Mouse (Mus musculus): ENCODE results near the gene Dusp9. TPM values are rescaled to one million over a fixed set of nuclear protein-coding genes. Genes with fewer than 3 reads are reported as not detected.

Gene Dusp9
- total and polyA plus RNA-seq, 3 experiments, result 4.7 to 5.2 TPM; not detected in 1

DNA sequence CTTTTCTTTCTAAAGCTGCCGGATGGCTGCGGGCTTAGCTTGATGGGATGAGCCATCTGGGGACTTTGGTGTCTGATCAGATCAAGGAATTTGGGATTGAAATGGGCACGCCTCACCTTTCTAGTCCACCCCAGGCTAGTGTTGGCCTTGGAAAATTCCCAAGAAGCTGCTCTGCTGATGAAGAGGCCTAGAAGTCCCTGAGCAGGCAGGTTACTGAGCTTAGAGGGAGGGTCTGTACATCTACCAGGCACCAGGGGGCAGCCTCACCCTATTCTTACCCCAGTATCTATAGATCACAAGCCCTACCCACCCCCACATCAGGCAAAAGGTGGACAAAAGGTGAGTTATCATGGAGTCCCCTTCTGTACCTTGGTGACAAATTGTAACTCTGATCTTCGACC lies 32.8 kb downstream of the Dusp9 start:
- H3K27me3 ChIP-seq (ENCODE audit: control insufficient read depth in 1 of 2, insufficient read depth in 2 of 2, low read length in 2 of 2), result no peaks in the 10 kb centered on the region
- H3K9ac ChIP-seq (ENCODE audit: control insufficient read depth, low read depth, low read length, poor library complexity, severe bottlenecking), result no peak overlapping the region
- H3K36me3 ChIP-seq (ENCODE audit: control insufficient read depth in 1 of 2, insufficient read depth in 2 of 2, low read length in 2 of 2), result no peaks in the 10 kb centered on the region
- no peak overlapping the region for H3K4me3 ChIP-seq (ENCODE audit: control insufficient read depth in 1 of 2, insufficient read depth in 1 of 2, low read depth in 2 of 2, low read length in 2 of 2)
- TF ChIP-seq EP300 (IDR thresholded peaks at IDR 0.05; ENCODE audit: low read depth in 1 of 2, low read length in 2 of 2) (no peak), MEF2A (IDR thresholded peaks at IDR 0.05; ENCODE audit: extremely low read depth, insufficient replicate concordance, low read depth, low read length, poor library complexity, severe bottlenecking) (no peak), MYB (IDR thresholded peaks at IDR 0.05; ENCODE audit: low read depth, low read length) (no peak), CTCF (IDR thresholded peaks at IDR 0.05 in 2 of 3, conservative IDR thresholded peaks at IDR 0.05 in 1 of 3; ENCODE audit: control insufficient read depth in 1 of 3, insufficient read depth in 1 of 3, low read depth in 2 of 3, low read length in 3 of 3, poor library complexity in 1 of 3, severe bottlenecking in 1 of 3) (peak; percentile 58 to 67 (median 65)), ZC3H11A (IDR thresholded peaks at IDR 0.05; ENCODE audit: low read depth, low read length) (peak; percentile 70), MXI1 (IDR thresholded peaks at IDR 0.05; ENCODE audit: low read depth, low read length) (no peak), JUND (IDR thresholded peaks at IDR 0.05; ENCODE audit: low read depth, low read length) (no peak), ELF1 (IDR thresholded peaks at IDR 0.05; ENCODE audit: low read depth, low read length) (no peak), ETS1 (IDR thresholded peaks at IDR 0.05; ENCODE audit: low read depth, low read length) (0 out of 2 replicates have a peak, but pooled peaks have one; percentile 9), SIN3A (IDR thresholded peaks at IDR 0.05; ENCODE audit: low read length) (peak; percentile 25; the same call in 1 of the 2 replicates), RAD21 (IDR thresholded peaks at IDR 0.05; ENCODE audit: low read depth, low read length) (peak; percentile 72), SMC3 (IDR thresholded peaks at IDR 0.05; ENCODE audit: low read depth, low read length) (peak; percentile 71)
- H3K4me1 ChIP-seq (ENCODE audit: control insufficient read depth in 1 of 2, insufficient read depth in 2 of 2, low read length in 2 of 2), result 0 out of 4 replicates have a peak, but pooled peaks cover 0 to 5% of the 10 kb centered on the region in 2 experiments
- no peaks in the 10 kb centered on the region for H3K9me3 ChIP-seq (replicated peaks; ENCODE audit: insufficient read depth, low read length)
- peak; percentile 67 for DNase-seq (ENCODE audit: low read depth, low spot score)
- H3K79me2 ChIP-seq (ENCODE audit: control insufficient read depth, insufficient read depth, low read length, poor library complexity), result no peaks in the 10 kb centered on the region; the same call in 1 of the 2 replicates
- no peak overlapping the region for H3K27ac ChIP-seq (ENCODE audit: control insufficient read depth, low read depth, low read length)

DNA sequence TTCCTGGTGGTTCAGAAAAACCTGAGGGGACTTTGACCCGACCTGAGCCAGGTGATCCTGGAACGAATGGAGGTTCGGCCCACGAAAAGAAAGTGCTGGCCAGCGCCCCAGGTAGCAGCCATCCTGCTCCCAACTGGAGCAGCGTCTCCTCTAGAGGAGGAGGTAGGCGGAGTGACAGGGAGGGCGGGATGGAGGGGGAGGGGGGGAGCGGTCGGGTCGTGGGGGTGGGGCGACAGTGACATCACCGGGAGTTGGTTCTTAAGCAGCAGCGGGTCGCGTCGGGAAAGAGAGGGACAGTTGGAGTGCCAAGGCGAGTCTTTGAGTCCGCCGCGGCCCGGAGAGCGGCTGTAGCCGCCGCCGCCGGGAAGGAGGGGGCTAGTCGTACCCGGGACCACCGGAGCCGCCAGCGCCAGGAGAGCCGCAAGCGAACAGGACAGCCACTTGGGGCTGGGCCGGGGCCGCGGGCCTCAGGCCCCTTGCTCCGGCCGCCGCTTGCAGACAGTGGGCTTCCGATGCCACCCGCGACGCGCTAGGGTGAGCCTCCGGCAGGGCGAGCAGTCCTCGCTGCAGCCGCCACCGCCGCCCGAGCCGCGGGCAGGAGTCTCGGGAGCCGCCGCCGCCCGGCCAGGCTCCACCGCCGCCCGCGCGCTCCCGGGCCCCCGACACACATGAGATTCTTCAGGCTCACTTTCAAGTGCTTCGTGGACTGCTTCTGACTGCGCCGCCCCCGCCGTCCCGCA lies 33.8 kb downstream of the Dusp9 start, which contains the start of gene Slc6a8:
Gene Slc6a8 (plus strand): TSS at position 272 of the 740 bp plus-strand sequence.
- Histone ChIP-seq H3K4me3 (ENCODE audit: control insufficient read depth in 1 of 2, insufficient read depth in 1 of 2, low read depth in 2 of 2, low read length in 2 of 2) (peak within 1 kb of the TSS; percentile 60 to 81), H3K9me3 (replicated peaks; ENCODE audit: insufficient read depth, low read length) (no peaks in the 10 kb centered on the region), H3K27me3 (ENCODE audit: control insufficient read depth in 1 of 2, insufficient read depth in 2 of 2, low read length in 2 of 2) (no peaks in the 10 kb centered on the region), H3K79me2 (ENCODE audit: control insufficient read depth, insufficient read depth, low read length, poor library complexity) (no peaks in the 10 kb centered on the region; the same call in 1 of the 2 replicates), H3K36me3 (ENCODE audit: control insufficient read depth in 1 of 2, insufficient read depth in 2 of 2, low read length in 2 of 2) (no peaks in the 10 kb centered on the region), H3K9ac (ENCODE audit: control insufficient read depth, low read depth, low read length, poor library complexity, severe bottlenecking) (peak within 1 kb of the TSS; percentile 75), H3K4me1 (ENCODE audit: control insufficient read depth in 1 of 2, insufficient read depth in 2 of 2, low read length in 2 of 2) (0 out of 4 replicates have a peak, but pooled peaks cover 0 to 5% of the 10 kb centered on the region in 2 experiments), H3K27ac (ENCODE audit: control insufficient read depth, low read depth, low read length) (no peak within 1 kb of the TSS)
- DNase-seq (ENCODE audit: low read depth, low spot score), result peak; percentile 52
- TF ChIP-seq NELFE (IDR thresholded peaks at IDR 0.05; ENCODE audit: low read depth, low read length) (peak; percentile 33; the same call in 1 of the 2 replicates), TBP (IDR thresholded peaks at IDR 0.05; ENCODE audit: low read depth, low read length) (0 out of 2 replicates have a peak, but pooled peaks have one; percentile 25), NRF1 (IDR thresholded peaks at IDR 0.05; ENCODE audit: insufficient read depth, low read depth, low read length, poor library complexity, severe bottlenecking) (no peak), POLR2A (IDR thresholded peaks at IDR 0.05; ENCODE audit: control insufficient read depth in 1 of 2, insufficient read depth in 1 of 2, low read depth in 1 of 2, low read length in 2 of 2, poor library complexity in 1 of 2) (peak; percentile 34 to 46; a peak in 2 of 4 replicates)
